Mouse (Mus musculus): ENCODE results near the gene Olfr994. TPM values are rescaled to one million over a fixed set of nuclear protein-coding genes. Genes with fewer than 3 reads are reported as not detected.

The Olfr994 gene
- polyA plus RNA-seq (2012): not detected in 2 replicates

DNA sequence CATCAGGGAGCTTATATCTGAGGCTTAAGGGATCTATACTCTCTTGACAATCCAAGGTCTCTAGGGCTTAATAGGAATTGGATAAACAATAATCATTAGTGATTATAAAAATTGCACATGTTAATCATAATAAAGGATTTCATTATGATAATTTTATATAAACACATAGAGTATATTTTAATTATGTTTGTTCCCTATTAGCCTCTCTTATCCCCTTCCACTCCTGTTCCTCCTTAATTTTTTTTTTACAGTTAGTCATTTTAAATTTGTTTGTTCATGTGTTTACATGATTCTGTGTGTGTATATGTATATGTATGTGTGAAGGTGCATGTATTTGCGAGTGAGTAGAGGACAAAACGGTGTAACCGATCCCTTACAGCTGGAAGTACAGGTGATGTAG, at the start of gene Olfr994:
TSS of gene Olfr994 (minus strand) at position 101 of the 400 bp plus-strand sequence.
- TF ChIP-seq GATA1 (IDR thresholded peaks at IDR 0.05; ENCODE audit: low read length): no peak

DNA sequence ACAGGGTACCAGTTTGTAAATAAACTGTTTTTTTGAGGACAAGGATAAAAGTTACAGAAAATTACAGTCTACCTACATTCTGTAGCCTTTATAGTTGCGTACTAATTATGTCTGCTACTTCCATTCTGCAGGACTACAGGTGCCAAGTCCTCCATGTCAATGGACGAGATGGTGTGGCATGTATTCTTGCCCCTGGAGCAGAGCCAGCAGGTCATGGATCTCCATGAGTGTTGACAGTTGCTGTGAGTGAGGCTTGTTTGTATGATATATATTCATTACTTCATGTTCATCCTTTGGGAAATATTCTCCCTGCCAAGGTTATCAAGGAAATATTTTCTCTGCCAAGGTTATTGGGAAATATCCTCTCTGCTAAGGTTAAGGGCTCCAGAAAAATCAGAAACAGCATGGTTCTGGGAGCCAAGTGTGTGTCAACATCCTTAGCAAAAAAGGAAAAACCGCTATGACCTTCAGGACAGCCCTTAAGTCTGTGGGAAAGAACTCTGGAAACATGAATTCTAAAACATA, 30.6 kb upstream of the Olfr994 start:
- no peak for TF ChIP-seq GATA1 (IDR thresholded peaks at IDR 0.05; ENCODE audit: low read length)

DNA sequence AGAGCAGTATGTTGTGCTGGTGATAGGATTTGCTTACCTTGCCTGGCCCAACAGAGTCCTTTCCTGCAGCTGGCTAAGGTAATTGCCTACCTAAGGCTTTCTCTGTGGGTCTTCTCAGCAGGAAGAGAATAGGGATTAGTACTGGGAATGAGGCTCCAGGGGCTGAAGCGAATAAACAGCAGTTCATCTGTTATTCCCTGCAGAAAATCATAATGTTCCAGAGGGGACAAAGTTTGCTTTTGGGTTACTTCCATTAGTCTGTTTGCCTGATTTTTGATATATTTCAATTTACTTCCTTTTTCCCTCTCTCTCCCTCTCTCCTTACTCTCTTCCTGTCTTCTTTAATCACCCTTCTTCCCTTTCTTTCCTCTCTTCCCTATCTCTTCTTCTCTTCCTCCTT, 7.3 kb upstream of the Olfr994 start, which contains the start of gene Olfr995:
TSS of gene Olfr995 (minus strand) at position 101 of the 400 bp plus-strand sequence.
- no peak for TF ChIP-seq GATA1 (IDR thresholded peaks at IDR 0.05; ENCODE audit: low read length)

DNA sequence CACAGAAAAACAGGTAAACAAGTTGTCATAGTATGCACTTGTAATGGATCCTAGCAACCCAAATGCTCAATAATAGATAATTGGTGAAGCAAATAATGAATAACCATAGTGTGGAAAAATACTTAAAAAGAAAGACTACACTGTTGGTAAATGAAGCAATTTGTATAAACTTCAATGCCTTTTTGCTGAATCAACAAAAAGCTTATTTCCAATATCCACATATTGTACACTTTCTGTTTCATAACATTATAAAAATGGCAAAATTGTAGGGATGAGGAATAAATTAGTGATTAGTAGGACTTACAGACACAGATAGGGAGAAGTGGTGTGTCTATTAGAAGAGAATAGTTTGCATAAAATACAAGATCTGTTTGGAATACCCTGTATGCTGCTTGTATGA, 6.3 kb upstream of the Olfr994 start:
- no peak for TF ChIP-seq GATA1 (IDR thresholded peaks at IDR 0.05; ENCODE audit: low read length)

DNA sequence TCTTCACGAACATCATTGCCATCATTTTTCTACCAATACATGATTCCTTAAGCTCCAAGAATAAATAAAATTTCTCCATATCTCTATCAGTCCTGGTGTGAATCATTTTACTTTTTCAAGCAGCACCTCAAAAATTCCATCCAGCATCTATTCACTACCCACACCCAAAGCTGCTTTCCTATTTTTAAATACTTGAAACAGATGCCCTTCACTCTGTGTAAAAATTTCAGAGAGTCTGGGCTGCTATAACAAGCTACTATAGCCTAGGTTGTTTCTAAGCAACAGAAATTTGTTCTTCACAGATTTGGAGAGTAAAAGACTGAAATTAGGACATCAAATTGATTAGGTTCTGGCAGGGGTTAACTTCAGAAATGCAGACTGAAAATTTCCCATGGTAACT, 10.4 kb downstream of the Olfr994 start:
- no peak for TF ChIP-seq GATA1 (IDR thresholded peaks at IDR 0.05; ENCODE audit: low read length)

DNA sequence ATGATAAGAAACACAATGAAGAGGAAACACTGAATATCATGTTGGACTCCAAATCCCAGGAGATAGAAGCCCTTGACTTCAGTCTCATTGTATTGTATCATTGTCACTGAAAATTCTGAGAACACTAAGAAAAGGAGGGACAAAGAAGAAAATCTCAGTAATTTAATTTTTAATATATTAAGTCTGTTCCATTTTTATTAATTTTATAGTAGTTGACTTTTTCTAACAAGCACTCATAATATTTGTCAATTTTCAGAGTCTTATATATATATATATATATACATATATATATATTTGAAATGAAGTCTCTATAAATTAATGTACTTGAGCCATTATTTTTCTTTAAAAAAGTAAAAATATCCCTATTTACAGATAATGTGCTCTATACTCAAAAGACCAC, 21.5 kb downstream of the Olfr994 start, which contains the start of gene Olfr993:
TSS of gene Olfr993 (minus strand) at position 101 of the 400 bp plus-strand sequence.
- TF ChIP-seq GATA1 (IDR thresholded peaks at IDR 0.05; ENCODE audit: low read length): no peak

DNA sequence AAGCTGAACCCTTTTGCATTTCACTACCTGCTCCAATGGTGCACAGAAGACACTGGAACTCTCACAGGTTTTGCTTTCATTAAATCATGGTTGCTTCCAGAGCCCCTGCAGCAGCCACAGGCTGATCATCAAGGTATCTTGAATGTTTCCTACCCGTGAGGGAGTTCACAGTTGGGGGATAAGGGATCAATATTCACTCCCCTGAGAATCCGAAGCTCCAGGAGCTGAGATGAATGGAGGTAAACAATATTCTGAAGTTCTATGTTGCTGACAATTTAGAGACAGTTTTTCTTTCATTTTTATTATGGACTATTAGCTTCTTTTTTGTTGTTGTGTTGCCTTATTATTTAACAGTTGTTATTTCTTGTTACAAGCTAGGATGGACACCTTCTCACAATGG, 26.9 kb downstream of the Olfr994 start, which contains the start of gene Olfr992:
TSS of gene Olfr992 (minus strand) at position 101 of the 400 bp plus-strand sequence.
- TF ChIP-seq GATA1 (IDR thresholded peaks at IDR 0.05; ENCODE audit: low read length): no peak

Other genes with a start within 250 kb of the Olfr994 start
- not detected in 2 replicates for gene Lrrc55, start 239.3 kb downstream of the Olfr994 start, polyA plus RNA-seq (2012)
- not detected in 2 replicates for gene Olfr987, start 97.1 kb downstream of the Olfr994 start, polyA plus RNA-seq (2012)
- not detected in 2 replicates for gene Olfr988, start 73.2 kb downstream of the Olfr994 start, polyA plus RNA-seq (2012)
- gene Olfr992, start 27.0 kb downstream of the Olfr994 start, polyA plus RNA-seq (2012): not detected in 2 replicates
- gene Olfr993, start 21.6 kb downstream of the Olfr994 start, polyA plus RNA-seq (2012): not detected in 2 replicates
- gene Olfr995, start 7.2 kb upstream of the Olfr994 start, polyA plus RNA-seq (2012): not detected in 2 replicates
- not detected in 2 replicates for gene 4833423E24Rik, start 82.6 kb upstream of the Olfr994 start, polyA plus RNA-seq (2012)
- not detected in 2 replicates for gene Olfr996, start 142.8 kb upstream of the Olfr994 start, polyA plus RNA-seq (2012)
- not detected in 2 replicates for gene Olfr998, start 152.5 kb upstream of the Olfr994 start, polyA plus RNA-seq (2012)
- not detected in 2 replicates for gene Olfr1000, start 175.5 kb upstream of the Olfr994 start, polyA plus RNA-seq (2012)
- not detected in 2 replicates for gene Olfr1002, start 214.3 kb upstream of the Olfr994 start, polyA plus RNA-seq (2012)
- gene Olfr154, start 228.0 kb upstream of the Olfr994 start, polyA plus RNA-seq (2012): not detected in 2 replicates
- gene Olfr1006, start 242.3 kb upstream of the Olfr994 start, polyA plus RNA-seq (2012): not detected in 2 replicates